Mouse (Mus musculus): ENCODE results near the gene Wscd1. TPM values are rescaled to one million over a fixed set of nuclear protein-coding genes. Genes with fewer than 3 reads are reported as not detected.
"Not testable (repeated sequence)": the region's sequence is repeated elsewhere in the genome, so short reads cannot be mapped to it uniquely, and the experiment has no call there.

The Wscd1 gene
- total RNA-seq, 2 experiments from 2014 or later = not detected

DNA sequence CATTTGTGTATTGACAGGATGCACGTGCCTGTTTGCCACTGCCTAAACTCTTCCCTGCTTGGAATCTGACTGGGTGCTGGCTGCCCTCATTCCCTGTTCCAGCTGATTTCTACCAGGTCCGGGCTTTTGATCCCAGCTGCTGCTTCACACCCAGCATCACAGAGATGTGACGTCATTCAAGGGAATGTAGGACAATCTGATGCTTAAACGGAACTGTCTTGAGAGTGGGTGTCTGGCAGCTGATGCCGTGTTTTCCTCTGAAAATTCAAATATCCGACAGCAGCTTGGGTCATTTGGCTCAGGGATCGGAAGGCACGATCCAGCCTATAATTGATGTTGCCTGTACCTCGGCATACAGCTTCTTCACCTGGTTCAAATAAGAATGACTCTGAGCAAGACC lies 70.2 kb downstream of the Wscd1 start:
- ATAC-seq (replicated peaks; ENCODE audit: poor library complexity) = no peak

DNA sequence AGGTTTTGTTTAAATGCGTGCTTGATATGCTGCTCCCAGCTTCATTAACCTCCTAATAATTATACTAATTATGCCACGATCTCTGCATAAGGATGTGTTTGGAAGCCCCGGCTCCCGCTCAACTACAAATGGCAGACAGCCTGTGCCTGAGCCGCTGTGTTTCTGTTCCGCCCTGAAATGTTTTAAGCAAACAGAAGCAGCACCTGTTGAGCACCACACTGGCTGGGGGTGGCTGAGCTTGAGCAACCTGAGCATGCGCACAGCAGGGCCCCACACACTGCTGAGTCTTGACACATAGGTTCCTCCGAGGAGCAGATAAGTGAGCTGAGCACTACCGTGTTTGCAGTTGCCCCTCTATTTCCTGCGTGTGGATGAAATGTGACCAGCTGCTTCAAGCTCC lies 71.1 kb downstream of the Wscd1 start:
- no peak for ATAC-seq (replicated peaks; ENCODE audit: poor library complexity)

DNA sequence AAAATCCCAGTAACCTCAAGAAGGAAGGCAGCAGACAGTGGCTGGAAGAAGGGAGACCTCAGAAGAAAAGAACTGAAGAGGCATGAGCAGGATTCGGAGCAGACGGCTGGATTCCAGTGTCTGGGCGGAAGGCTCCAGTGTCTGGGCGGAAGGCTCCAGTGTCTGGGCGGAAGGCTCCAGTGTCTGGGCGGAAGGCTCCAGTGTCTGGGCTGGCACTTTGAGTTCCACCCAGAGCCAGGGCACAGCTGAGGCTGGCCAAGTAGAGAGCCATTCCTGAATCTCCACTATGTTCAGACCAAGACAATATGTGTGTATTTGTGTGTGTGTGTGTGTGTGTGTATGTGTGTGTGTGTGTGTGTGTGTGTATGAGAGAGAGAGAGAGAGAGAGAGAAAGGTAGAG lies 71.8 kb downstream of the Wscd1 start:
- not testable (repeated sequence) for ATAC-seq (replicated peaks; ENCODE audit: poor library complexity)

DNA sequence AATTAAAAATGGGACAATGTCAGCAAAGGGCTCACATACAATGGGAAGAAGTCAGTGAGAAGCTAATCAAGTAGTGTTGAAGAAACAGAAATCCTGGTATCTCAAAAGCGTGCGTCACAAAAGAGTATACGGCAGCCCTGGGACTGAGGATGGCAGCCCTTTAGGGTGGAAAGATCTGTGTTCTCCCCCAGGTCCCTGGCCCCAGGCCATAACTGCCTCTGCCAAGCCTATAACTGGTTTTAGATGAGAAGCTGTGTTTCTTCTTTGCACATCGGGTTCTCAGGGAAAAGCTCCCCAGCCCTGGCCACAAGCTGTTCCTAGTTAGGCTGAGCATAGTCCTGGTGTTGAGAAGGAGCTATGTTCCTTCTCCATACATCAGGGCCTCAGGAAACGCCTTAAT lies 72.3 kb downstream of the Wscd1 start:
- no peak for ATAC-seq (replicated peaks; ENCODE audit: poor library complexity)

DNA sequence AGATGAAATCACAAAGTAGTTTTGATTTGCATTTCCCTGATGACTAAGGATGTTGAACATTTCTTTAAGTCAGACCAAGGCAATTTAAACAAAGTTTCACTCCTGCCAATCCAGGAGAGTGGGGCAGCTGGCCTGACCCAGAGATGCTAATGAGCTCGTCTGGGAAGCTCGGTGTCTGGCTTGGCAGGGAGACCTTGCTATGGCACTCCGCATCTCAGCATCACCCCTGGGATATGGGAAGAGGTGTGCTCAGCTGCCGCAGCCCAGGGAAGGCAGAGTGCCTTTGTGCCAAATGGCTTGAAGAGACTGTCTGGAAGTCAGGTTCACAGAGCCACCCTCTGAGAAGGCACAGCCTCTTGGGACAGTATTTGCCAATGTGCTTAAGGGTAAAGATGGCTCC lies 75.3 kb downstream of the Wscd1 start:
- ATAC-seq (replicated peaks; ENCODE audit: poor library complexity) = no peak

Measured in megakaryocyte progenitor cell, adult 5-6 weeks (primary cell).